Mouse (Mus musculus): ENCODE results near the gene Rgs6. TPM values are rescaled to one million over a fixed set of nuclear protein-coding genes. Genes with fewer than 3 reads are reported as not detected.

The Rgs6 gene
- polyA plus RNA-seq, 1 experiment, result 2.9 TPM

DNA sequence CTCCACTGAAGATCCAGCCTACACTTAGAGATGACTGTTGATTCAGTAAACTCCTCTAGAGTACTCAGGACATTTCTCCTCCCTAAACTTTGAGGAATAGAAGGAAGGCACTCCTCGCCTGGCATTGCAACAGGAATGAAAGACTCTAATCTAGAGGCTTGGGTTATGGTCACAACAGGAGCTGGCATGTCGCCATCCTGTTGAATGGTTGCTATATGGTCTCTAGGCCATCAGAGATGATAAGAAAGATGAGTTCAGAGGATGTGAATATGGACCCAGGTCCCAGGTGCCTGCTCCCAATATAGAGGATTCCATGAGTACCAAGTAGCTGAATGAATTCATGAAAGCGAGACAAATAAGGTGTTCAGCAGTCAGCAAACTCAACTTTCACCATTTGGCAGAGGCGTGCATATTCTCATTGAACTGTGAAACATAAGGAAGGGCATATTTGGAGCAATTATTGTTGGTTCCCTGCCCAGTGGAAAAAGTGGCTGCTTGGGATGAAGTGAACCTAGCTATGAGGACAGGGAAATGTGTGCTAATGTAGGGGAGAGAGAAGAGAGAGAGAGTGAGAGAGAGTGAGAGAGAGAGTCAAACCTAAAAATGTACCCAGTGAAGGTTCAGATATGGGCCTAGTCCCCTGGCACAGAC, 334.9 kb downstream of the Rgs6 start:
- Histone ChIP-seq H3K36me3 (ENCODE audit: control insufficient read depth, insufficient read depth, low read length) (no peaks in the 10 kb centered on the region), H3K27ac (ENCODE audit: insufficient read depth, low read depth, low read length) (no peak overlapping the region), H3K27me3 (replicated peaks; ENCODE audit: control insufficient read depth, insufficient read depth, low read length) (no peaks in the 10 kb centered on the region), H3K4me3 (ENCODE audit: insufficient read depth, low read depth, low read length) (no peak overlapping the region), H3K4me1 (ENCODE audit: control insufficient read depth, insufficient read depth, low read length) (no peaks in the 10 kb centered on the region)
- WGBS, result 76% methylated on average over 4 of the region's 4 CpGs
- TF ChIP-seq POLR2A (IDR thresholded peaks at IDR 0.05; ENCODE audit: low read depth, low read length), result no peak
- no peak for TF ChIP-seq CTCF (conservative IDR thresholded peaks at IDR 0.05; ENCODE audit: insufficient read depth, insufficient read length, low read depth, low read length)
- peak; percentile 40 for DNase-seq

DNA sequence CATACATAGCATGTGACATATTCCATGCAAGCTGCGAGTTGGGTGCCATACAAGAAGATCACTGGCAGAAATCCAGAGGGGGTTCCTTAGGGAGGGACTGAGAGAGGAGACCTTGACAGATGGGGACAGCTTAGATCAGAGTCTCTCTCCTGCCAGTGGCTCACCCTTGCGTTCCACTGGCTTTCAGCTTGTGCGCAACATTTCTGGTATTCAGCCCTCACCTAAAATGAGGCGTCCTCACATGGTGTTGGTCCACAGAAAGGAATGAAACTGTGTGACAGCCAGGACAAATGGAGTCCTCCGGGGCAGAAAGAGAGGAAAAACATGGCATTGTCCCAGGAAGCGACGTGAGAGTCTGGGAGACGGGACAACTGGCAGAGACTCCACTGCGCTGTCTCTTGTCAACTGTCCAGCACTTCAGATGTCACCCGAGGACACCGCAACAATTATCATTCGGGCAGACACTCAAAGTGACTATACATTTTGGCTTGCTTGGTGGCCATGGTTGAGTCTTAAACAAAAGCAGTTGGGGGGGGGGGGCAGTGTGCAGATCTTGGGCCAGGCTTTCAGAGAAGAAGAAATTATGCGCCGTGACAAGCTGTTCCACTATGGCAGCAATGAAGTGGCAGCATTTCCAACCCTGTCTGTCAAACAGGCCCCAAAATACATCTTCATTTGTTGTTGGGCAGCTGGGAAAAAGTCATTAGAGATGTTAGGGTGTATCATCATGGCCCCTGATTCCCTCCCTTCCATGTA, 344.8 kb downstream of the Rgs6 start:
- Histone ChIP-seq H3K27ac (ENCODE audit: insufficient read depth, low read depth, low read length) (no peak overlapping the region), H3K4me1 (ENCODE audit: control insufficient read depth, insufficient read depth, low read length) (peaks cover 9% of the 10 kb centered on the region; the same call in 1 of the 2 replicates), H3K4me3 (ENCODE audit: insufficient read depth, low read depth, low read length) (no peak overlapping the region), H3K27me3 (replicated peaks; ENCODE audit: control insufficient read depth, insufficient read depth, low read length) (no peaks in the 10 kb centered on the region), H3K36me3 (ENCODE audit: control insufficient read depth, insufficient read depth, low read length) (no peaks in the 10 kb centered on the region)
- TF ChIP-seq CTCF (conservative IDR thresholded peaks at IDR 0.05; ENCODE audit: insufficient read depth, insufficient read length, low read depth, low read length) (no peak), POLR2A (IDR thresholded peaks at IDR 0.05; ENCODE audit: low read depth, low read length) (no peak)
- peak; percentile 28 for DNase-seq
- WGBS, result 80% methylated on average over 14 of the region's 14 CpGs

DNA sequence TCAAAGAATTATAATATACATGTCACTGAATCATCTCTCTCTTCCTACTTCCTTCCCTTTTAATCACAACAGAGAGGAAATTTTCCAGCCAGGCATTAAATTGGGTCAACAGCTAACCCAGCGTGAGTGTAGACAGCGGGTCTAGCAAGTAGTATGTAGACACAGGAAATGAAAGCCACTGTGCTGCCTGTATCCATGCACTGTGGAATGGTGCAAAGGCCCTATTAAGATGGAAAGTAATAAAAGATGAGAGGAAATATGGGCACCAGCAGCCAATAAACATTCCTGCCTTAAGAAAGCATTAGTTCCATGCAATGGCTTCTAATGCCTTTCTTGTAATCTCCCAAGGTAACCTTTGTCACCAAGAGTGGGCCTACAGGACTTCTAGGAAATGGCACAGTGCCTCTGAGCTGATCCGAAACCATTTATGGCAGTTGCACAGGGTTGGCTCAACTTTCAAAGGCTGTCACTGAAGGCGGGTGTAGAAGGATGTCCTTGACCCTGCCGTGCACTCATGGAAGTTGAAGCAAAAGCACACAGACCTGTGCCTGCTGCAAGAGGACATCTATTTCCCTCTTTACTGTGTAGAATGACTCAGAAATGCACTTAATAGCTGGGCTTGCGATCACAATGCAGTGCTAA, 347.1 kb downstream of the Rgs6 start:
- 53% methylated on average over 6 of the region's 6 CpGs for WGBS
- DNase-seq, result peak; percentile 26
- no peaks in the 10 kb centered on the region for H3K27me3 ChIP-seq (replicated peaks; ENCODE audit: control insufficient read depth, insufficient read depth, low read length)
- no peaks in the 10 kb centered on the region for H3K36me3 ChIP-seq (ENCODE audit: control insufficient read depth, insufficient read depth, low read length)
- H3K4me1 ChIP-seq (ENCODE audit: control insufficient read depth, insufficient read depth, low read length), result peaks cover 9% of the 10 kb centered on the region; the same call in 1 of the 2 replicates
- TF ChIP-seq CTCF (conservative IDR thresholded peaks at IDR 0.05; ENCODE audit: insufficient read depth, insufficient read length, low read depth, low read length) (no peak), POLR2A (IDR thresholded peaks at IDR 0.05; ENCODE audit: low read depth, low read length) (no peak)
- no peak overlapping the region for H3K4me3 ChIP-seq (ENCODE audit: insufficient read depth, low read depth, low read length)
- H3K27ac ChIP-seq (ENCODE audit: insufficient read depth, low read depth, low read length), result peak overlapping the region; percentile 56; the same call in 1 of the 2 replicates

DNA sequence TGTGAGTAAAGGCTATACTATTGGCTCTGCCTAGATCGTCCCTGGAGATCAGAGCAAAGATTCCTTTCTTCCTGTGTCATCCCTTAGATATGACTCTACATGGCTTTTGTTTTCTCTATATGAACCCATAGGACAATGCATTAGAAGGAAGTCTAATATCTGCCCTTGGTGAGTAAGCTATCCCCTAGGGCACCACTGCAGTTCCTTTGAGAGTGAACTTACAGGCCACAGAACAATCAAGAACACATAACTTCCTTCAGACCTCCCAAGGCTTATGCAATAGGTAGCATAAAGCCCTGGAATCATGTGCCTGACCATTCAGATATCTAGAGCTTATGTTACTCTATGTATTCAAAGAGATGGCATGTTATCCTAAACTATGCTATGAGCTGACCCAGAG, 347.7 kb downstream of the Rgs6 start:
- Histone ChIP-seq H3K27ac (ENCODE audit: insufficient read depth, low read depth, low read length) (peak overlapping the region; percentile 56; the same call in 1 of the 2 replicates), H3K4me3 (ENCODE audit: insufficient read depth, low read depth, low read length) (no peak overlapping the region), H3K36me3 (ENCODE audit: control insufficient read depth, insufficient read depth, low read length) (no peaks in the 10 kb centered on the region), H3K27me3 (replicated peaks; ENCODE audit: control insufficient read depth, insufficient read depth, low read length) (no peaks in the 10 kb centered on the region), H3K4me1 (ENCODE audit: control insufficient read depth, insufficient read depth, low read length) (peaks cover 9% of the 10 kb centered on the region; the same call in 1 of the 2 replicates)
- TF ChIP-seq CTCF (conservative IDR thresholded peaks at IDR 0.05; ENCODE audit: insufficient read depth, insufficient read length, low read depth, low read length) (no peak), POLR2A (IDR thresholded peaks at IDR 0.05; ENCODE audit: low read depth, low read length) (no peak)
- no peak for DNase-seq
- 80% methylated on average over 1 of the region's 1 CpGs for WGBS

DNA sequence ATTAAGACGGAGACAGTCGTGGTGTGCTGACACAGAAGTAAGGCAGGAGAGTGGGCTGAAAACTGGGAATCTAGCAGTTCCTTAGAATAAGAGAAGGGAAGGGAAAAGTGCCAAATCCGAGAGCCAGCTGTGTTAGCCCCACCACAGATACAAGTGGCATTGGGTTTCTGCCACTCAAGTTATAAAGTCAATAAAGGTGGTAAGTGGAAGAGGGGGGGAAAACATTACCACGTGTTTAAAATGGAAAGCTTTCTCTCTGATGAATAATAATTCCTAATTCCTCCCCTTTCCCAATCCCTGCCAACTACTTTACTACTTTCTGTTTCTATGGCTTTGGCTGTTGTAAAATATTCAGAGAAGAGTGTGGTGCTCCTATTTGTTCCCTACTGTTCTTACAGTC, 352.4 kb downstream of the Rgs6 start:
- no peaks in the 10 kb centered on the region for H3K36me3 ChIP-seq (ENCODE audit: control insufficient read depth, insufficient read depth, low read length)
- H3K27me3 ChIP-seq (replicated peaks; ENCODE audit: control insufficient read depth, insufficient read depth, low read length), result no peaks in the 10 kb centered on the region
- H3K27ac ChIP-seq (ENCODE audit: insufficient read depth, low read depth, low read length), result no peak overlapping the region
- 62% methylated on average over 4 of the region's 4 CpGs for WGBS
- DNase-seq, result no peak
- TF ChIP-seq CTCF (conservative IDR thresholded peaks at IDR 0.05; ENCODE audit: insufficient read depth, insufficient read length, low read depth, low read length) (no peak), POLR2A (IDR thresholded peaks at IDR 0.05; ENCODE audit: low read depth, low read length) (no peak)
- peaks cover 6% of the 10 kb centered on the region; the same call in 1 of the 2 replicates for H3K4me1 ChIP-seq (ENCODE audit: control insufficient read depth, insufficient read depth, low read length)
- no peak overlapping the region for H3K4me3 ChIP-seq (ENCODE audit: insufficient read depth, low read depth, low read length)

DNA sequence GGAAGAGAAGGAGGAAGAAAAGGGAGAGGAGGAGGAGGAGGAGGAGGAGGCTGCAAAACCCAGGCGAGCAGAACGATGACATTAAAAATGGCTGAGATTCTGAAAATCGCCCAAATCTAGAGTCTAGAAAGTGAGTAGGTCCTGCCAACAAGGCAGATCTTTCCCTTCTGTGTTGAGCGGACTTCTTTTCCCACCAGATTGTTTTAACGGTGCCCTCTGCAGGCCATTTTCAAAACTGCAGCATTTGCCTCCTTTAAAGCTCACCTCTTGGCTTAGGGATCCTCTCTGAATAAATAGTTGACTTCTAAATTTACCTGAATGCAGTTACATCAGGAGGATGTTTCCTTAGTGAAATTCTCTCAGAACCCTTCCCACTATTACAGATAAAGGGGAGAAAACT, 358.4 kb downstream of the Rgs6 start:
- H3K27ac ChIP-seq (ENCODE audit: insufficient read depth, low read depth, low read length), result no peak overlapping the region
- DNase-seq, result peak; percentile 75
- peaks cover 2% of the 10 kb centered on the region; the same call in 1 of the 2 replicates for H3K4me1 ChIP-seq (ENCODE audit: control insufficient read depth, insufficient read depth, low read length)
- no peaks in the 10 kb centered on the region for H3K27me3 ChIP-seq (replicated peaks; ENCODE audit: control insufficient read depth, insufficient read depth, low read length)
- TF ChIP-seq CTCF (conservative IDR thresholded peaks at IDR 0.05; ENCODE audit: insufficient read depth, insufficient read length, low read depth, low read length) (peak; percentile 61), POLR2A (IDR thresholded peaks at IDR 0.05; ENCODE audit: low read depth, low read length) (no peak)
- 8% methylated on average over 5 of the region's 5 CpGs for WGBS
- H3K4me3 ChIP-seq (ENCODE audit: insufficient read depth, low read depth, low read length), result no peak overlapping the region
- no peaks in the 10 kb centered on the region for H3K36me3 ChIP-seq (ENCODE audit: control insufficient read depth, insufficient read depth, low read length)

DNA sequence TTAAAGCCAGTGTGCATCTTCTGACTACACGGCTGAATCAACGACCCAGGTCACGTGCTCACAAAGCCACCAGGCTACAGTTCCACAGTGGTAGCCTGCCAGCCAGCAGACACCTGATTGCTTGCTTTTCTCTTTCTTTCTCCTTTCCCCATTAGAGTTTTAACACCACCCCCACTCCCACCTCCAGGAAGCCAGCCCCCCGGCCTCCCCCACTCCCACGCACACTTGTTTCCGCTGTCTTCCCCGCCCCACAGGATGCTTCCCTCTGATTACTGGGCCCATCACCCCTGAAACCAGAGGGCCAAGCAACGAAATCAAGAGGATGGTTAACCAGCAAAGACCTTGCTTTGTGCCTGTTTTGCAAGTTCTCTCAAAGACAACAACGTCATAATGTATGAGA, 373.0 kb downstream of the Rgs6 start:
- H3K4me3 ChIP-seq (ENCODE audit: insufficient read depth, low read depth, low read length), result no peak overlapping the region
- H3K4me1 ChIP-seq (ENCODE audit: control insufficient read depth, insufficient read depth, low read length), result no peaks in the 10 kb centered on the region
- TF ChIP-seq CTCF (conservative IDR thresholded peaks at IDR 0.05; ENCODE audit: insufficient read depth, insufficient read length, low read depth, low read length) (no peak), POLR2A (IDR thresholded peaks at IDR 0.05; ENCODE audit: low read depth, low read length) (no peak)
- DNase-seq, result no peak
- WGBS, result 51% methylated on average over 9 of the region's 9 CpGs
- H3K27ac ChIP-seq (ENCODE audit: insufficient read depth, low read depth, low read length), result no peak overlapping the region
- no peaks in the 10 kb centered on the region for H3K36me3 ChIP-seq (ENCODE audit: control insufficient read depth, insufficient read depth, low read length)
- no peaks in the 10 kb centered on the region for H3K27me3 ChIP-seq (replicated peaks; ENCODE audit: control insufficient read depth, insufficient read depth, low read length)

Measured in kidney, adult 2 months (tissue).